Mouse (Mus musculus) limb, embryonic 11.5 days (tissue): ENCODE measurements around the gene Tspan31. TPM values are rescaled to one million over a fixed set of nuclear protein-coding genes. Genes with fewer than 3 reads are reported as not detected.
A peak's percentile ranks its signal among the peaks of the same experiment; 100 is the strongest.

ENCODE experiments used
- ATAC-seq: fragments of 200-750 bp; cut with Nextera tagmentation; 2 replicates; pipeline ENCODE4 v1.8.0; 2017; ENCODE audit warnings: low read depth; ENCODE audit not compliant: insufficient number of reproducible peaks, low FRiP score, low TSS enrichment
- DNase-seq: peaks from one replicate; pipeline ENCODE4 v3.0.0-alpha.2; 2015; ENCODE audit warnings: low spot score
- H3K27ac ChIP-seq: fragments of 300-500 bp; sonication (generic); replicated peaks from 2 replicates; pipeline ENCODE4 v1.5.1; 2014; ENCODE audit warnings: low read depth, mild to moderate bottlenecking, low read length
- H3K27me3 ChIP-seq: fragments of 300-500 bp; sonication (generic); 2 replicates; pipeline ENCODE4 v1.6.1; 2014; ENCODE audit warnings: mild to moderate bottlenecking, low read length, mixed read lengths; ENCODE audit not compliant: control insufficient read depth, insufficient read depth
- H3K36me3 ChIP-seq: fragments of 300-500 bp; sonication (generic); 2 replicates; pipeline ENCODE4 v1.6.1; 2014; ENCODE audit warnings: mild to moderate bottlenecking, low read length, moderate library complexity, mixed read lengths; ENCODE audit not compliant: control insufficient read depth, insufficient read depth
- H3K4me1 ChIP-seq: fragments of 300-500 bp; sonication (generic); 2 replicates; pipeline ENCODE4 v1.6.1; 2014; ENCODE audit warnings: low read length, mixed read lengths; ENCODE audit not compliant: control insufficient read depth, insufficient read depth
- H3K4me2 ChIP-seq: fragments of 300-500 bp; sonication (generic); 2 replicates; pipeline ENCODE4 v1.6.1; 2014; ENCODE audit warnings: low read depth, mild to moderate bottlenecking, moderate library complexity; ENCODE audit not compliant: severe bottlenecking
- H3K4me3 ChIP-seq: fragments of 300-500 bp; sonication (generic); 2 replicates; pipeline ENCODE4 v1.5.1; 2014; ENCODE audit warnings: low read depth, low read length
- H3K9ac ChIP-seq: fragments of 300-500 bp; sonication (generic); 2 replicates; pipeline ENCODE4 v1.6.1; 2014; ENCODE audit warnings: mild to moderate bottlenecking, low read length
- H3K9me3 ChIP-seq: fragments of 300-500 bp; sonication (generic); 2 replicates; pipeline ENCODE4 v1.6.1; 2016; ENCODE audit warnings: low read length; ENCODE audit not compliant: control insufficient read depth
- WGBS: fragments of 180-500 bp; shearing (Covaris S2); extraction: QIAGEN DNeasy Blood & Tissue Kit; methylation state at CpG from one replicate; pipeline ENCODE4 v1.1.7; 2014; 5-methylcytosine and 5-hydroxymethylcytosine counted together
- polyA plus RNA-seq: library from polyadenylated mRNA; unstranded; fragments of >200 nt; fragmentation: Nextera tagmentation; extraction: Ambion mirVana; gene quantifications from 2 replicates; pipeline ENCODE4 v1.2.1, GENCODE M21; 2014

The Tspan31 gene
- polyA plus RNA-seq: 123 and 134 TPM in 2 replicates

- DNase-seq (peak; percentile 90), ATAC-seq (peak; percentile 85)
- 2% methylated on average over 36 of the region's 36 CpGs for WGBS
- Histone ChIP-seq H3K27ac (peak within 1 kb of the TSS; percentile 71), H3K36me3 (peaks cover 24% of the 10 kb centered on the region), H3K9me3 (no peaks in the 10 kb centered on the region), H3K4me3 (peak within 1 kb of the TSS; percentile 66), H3K4me2 (peak within 1 kb of the TSS; percentile 89), H3K4me1 (peaks cover 7% of the 10 kb centered on the region; the same call in 1 of the 2 replicates), H3K9ac (peak within 1 kb of the TSS; percentile 73), H3K27me3 (no peaks in the 10 kb centered on the region)
These were observed at the start of gene Tspan31 for GRCm38 (mm10) chr10:127070190-127071121. Tspan31 (minus strand) TSS chr10:127070264.

- 92% methylated on average over 10 of the region's 10 CpGs for WGBS
- no peaks in the 10 kb centered on the region for H3K9me3 ChIP-seq
- no peaks in the 10 kb centered on the region for H3K27me3 ChIP-seq
- ATAC-seq (no peak), DNase-seq (no peak)
- no peak overlapping the region for H3K4me3 ChIP-seq
- no peak overlapping the region for H3K9ac ChIP-seq
- H3K36me3 ChIP-seq: peaks cover 4% of the 10 kb centered on the region; the same call in 1 of the 2 replicates
- no peak overlapping the region for H3K4me2 ChIP-seq
- H3K4me1 ChIP-seq: peaks cover 4% of the 10 kb centered on the region; the same call in 1 of the 2 replicates
- H3K27ac ChIP-seq: no peak overlapping the region
These were observed 49.2 kb upstream of the Tspan31 start for GRCm38 (mm10) chr10:127119229-127119628.

GRCm38 (mm10) chr10:127118470-127118869 lies 48.4 kb upstream of the Tspan31 start:
- no peak for ATAC-seq
- Histone ChIP-seq H3K36me3 (peaks cover 4% of the 10 kb centered on the region; the same call in 1 of the 2 replicates), H3K4me1 (peaks cover 4% of the 10 kb centered on the region; the same call in 1 of the 2 replicates), H3K9ac (no peak overlapping the region), H3K9me3 (no peaks in the 10 kb centered on the region), H3K4me3 (no peak overlapping the region), H3K27me3 (no peaks in the 10 kb centered on the region), H3K27ac (no peak overlapping the region), H3K4me2 (no peak overlapping the region)
- WGBS: 89% methylated on average over 11 of the region's 11 CpGs
- DNase-seq: no peak

- Histone ChIP-seq H3K4me3 (no peak overlapping the region), H3K4me2 (no peak overlapping the region), H3K9me3 (no peaks in the 10 kb centered on the region), H3K36me3 (peaks cover 4% of the 10 kb centered on the region; the same call in 1 of the 2 replicates), H3K9ac (no peak overlapping the region), H3K27me3 (no peaks in the 10 kb centered on the region), H3K4me1 (no peaks in the 10 kb centered on the region), H3K27ac (no peak overlapping the region)
- ATAC-seq (no peak), DNase-seq (no peak)
- 85% methylated on average over 2 of the region's 2 CpGs for WGBS
These were observed 45.0 kb upstream of the Tspan31 start for GRCm38 (mm10) chr10:127115068-127115467.

GRCm38 (mm10) chr10:127114408-127114807 lies 44.3 kb upstream of the Tspan31 start:
- Histone ChIP-seq H3K9me3 (no peaks in the 10 kb centered on the region), H3K27me3 (no peaks in the 10 kb centered on the region), H3K36me3 (peaks cover 4% of the 10 kb centered on the region; the same call in 1 of the 2 replicates), H3K4me2 (no peak overlapping the region), H3K4me3 (no peak overlapping the region), H3K4me1 (no peaks in the 10 kb centered on the region), H3K9ac (no peak overlapping the region), H3K27ac (no peak overlapping the region)
- 93% methylated on average over 11 of the region's 11 CpGs for WGBS
- ATAC-seq: no peak
- DNase-seq: no peak

GRCm38 (mm10) chr10:127111001-127111887 lies 41.2 kb upstream of the Tspan31 start:
- no peak overlapping the region for H3K4me2 ChIP-seq
- H3K27me3 ChIP-seq: no peaks in the 10 kb centered on the region
- no peaks in the 10 kb centered on the region for H3K4me1 ChIP-seq
- no peaks in the 10 kb centered on the region for H3K36me3 ChIP-seq
- H3K4me3 ChIP-seq: no peak overlapping the region
- DNase-seq (no peak), ATAC-seq (no peak)
- no peaks in the 10 kb centered on the region for H3K9me3 ChIP-seq
- H3K27ac ChIP-seq: no peak overlapping the region
- no peak overlapping the region for H3K9ac ChIP-seq
- WGBS: 88% methylated on average over 15 of the region's 15 CpGs

GRCm38 (mm10) chr10:127108262-127108583 lies 38.2 kb upstream of the Tspan31 start:
- H3K4me1 ChIP-seq: no peaks in the 10 kb centered on the region
- no peak overlapping the region for H3K4me3 ChIP-seq
- H3K27ac ChIP-seq: no peak overlapping the region
- no peak overlapping the region for H3K4me2 ChIP-seq
- WGBS: 76% methylated on average over 3 of the region's 3 CpGs
- no peaks in the 10 kb centered on the region for H3K36me3 ChIP-seq
- no peak for ATAC-seq
- no peaks in the 10 kb centered on the region for H3K27me3 ChIP-seq
- DNase-seq: no peak
- no peaks in the 10 kb centered on the region for H3K9me3 ChIP-seq
- H3K9ac ChIP-seq: no peak overlapping the region

GRCm38 (mm10) chr10:127107563-127108261 lies 37.6 kb upstream of the Tspan31 start:
- H3K4me2 ChIP-seq: no peak overlapping the region
- H3K4me3 ChIP-seq: no peak overlapping the region
- H3K27me3 ChIP-seq: no peaks in the 10 kb centered on the region
- H3K36me3 ChIP-seq: no peaks in the 10 kb centered on the region
- DNase-seq (no peak), ATAC-seq (no peak)
- no peaks in the 10 kb centered on the region for H3K4me1 ChIP-seq
- no peak overlapping the region for H3K9ac ChIP-seq
- WGBS: 84% methylated on average over 16 of the region's 16 CpGs
- H3K9me3 ChIP-seq: no peaks in the 10 kb centered on the region
- no peak overlapping the region for H3K27ac ChIP-seq
